Mouse (Mus musculus) brain, embryonic 14.5 days (tissue): ENCODE data around the gene Slc9b2.

ENCODE experiments used
- CTCF ChIP-seq: fragments of 200-500 bp; IDR thresholded peaks from 2 replicates; pipeline ENCODE4 v1.5.1; 2012; ENCODE audit warnings: inconsistent platforms, mild to moderate bottlenecking, moderate library complexity, borderline replicate concordance; ENCODE audit not compliant: insufficient read depth, insufficient read length; ENCODE audit errors: extremely low read depth
- POLR2A ChIP-seq: fragments of 200-500 bp; IDR thresholded peaks from 2 replicates; pipeline ENCODE4 v1.6.1; 2012; ENCODE audit warnings: mild to moderate bottlenecking, inconsistent platforms, borderline replicate concordance; ENCODE audit not compliant: poor library complexity, insufficient read depth, insufficient read length, severe bottlenecking; ENCODE audit errors: extremely low read depth

DNA sequence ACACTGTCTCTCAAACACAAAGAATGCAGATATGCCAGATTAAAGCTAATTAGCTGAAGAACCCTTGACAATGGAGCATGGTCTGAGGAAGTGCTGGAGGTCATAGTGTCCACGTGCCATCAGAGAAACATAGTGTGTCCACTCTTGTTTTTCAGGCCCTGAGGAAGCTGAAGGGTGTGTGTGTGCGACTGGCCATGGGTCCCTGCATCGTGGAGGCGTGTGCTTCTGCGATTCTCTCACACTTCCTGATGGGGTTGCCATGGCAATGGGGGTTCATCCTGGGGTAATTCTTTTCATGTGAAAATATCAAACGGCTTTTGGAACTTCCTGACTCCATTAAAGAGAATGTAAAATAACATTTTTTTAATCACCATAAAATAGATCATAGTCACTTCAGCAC, 16.9 kb downstream of the Slc9b2 start:
- TF ChIP-seq CTCF (no peak), POLR2A (no peak)
